Mouse (Mus musculus): ENCODE measurements around the gene Chic2. TPM values are rescaled to one million over a fixed set of nuclear protein-coding genes. Genes with fewer than 3 reads are reported as not detected.

Chic2 gene
- polyA plus RNA-seq, 1 experiment from 2014 or later = 26.9 TPM

DNA sequence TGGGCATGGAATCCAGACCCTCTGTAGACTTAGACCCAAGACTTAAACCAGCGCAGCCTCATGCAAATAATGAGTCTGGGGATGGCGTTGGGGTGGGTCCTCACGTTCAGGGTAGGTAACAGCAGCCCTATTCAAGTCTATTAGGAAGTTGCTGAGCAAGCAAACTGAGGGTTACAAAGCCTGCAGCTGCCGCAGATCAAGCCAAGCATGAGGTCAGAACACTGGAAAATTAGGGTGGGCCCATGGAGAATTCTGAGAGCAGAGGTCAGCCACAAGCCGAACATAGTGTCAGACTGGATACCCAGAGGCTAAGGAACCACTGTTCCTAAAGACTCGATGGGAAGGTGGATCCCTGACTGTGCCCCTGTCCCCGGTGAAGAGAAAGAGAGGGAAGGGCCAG is 73.2 kb downstream of the Chic2 start:
- Histone ChIP-seq H3K4me1 (replicated peaks; ENCODE audit: control insufficient read depth, insufficient read depth, low read length) (peaks cover 8% of the 10 kb centered on the region), H3K4me3 (replicated peaks; ENCODE audit: low read length) (no peak overlapping the region), H3K27me3 (replicated peaks; ENCODE audit: control insufficient read depth, insufficient read depth, low read length) (no peaks in the 10 kb centered on the region; the same call in 1 of the 2 replicates), H3K36me3 (ENCODE audit: control insufficient read depth, insufficient read depth) (no peaks in the 10 kb centered on the region), H3K9ac (replicated peaks; ENCODE audit: low read depth, low read length) (no peak overlapping the region), H3K9me3 (ENCODE audit: control insufficient read depth, low read length) (no peaks in the 10 kb centered on the region), H3K27ac (ENCODE audit: low read length) (no peak overlapping the region), H3K4me2 (ENCODE audit: low read length) (no peak overlapping the region)
- ATAC-seq = no peak
- WGBS = 79% methylated on average over 7 of the region's 7 CpGs

- Histone ChIP-seq H3K4me2 (ENCODE audit: low read length) (no peak overlapping the region), H3K27ac (ENCODE audit: low read length) (no peak overlapping the region), H3K36me3 (ENCODE audit: control insufficient read depth, insufficient read depth) (no peaks in the 10 kb centered on the region), H3K4me3 (replicated peaks; ENCODE audit: low read length) (no peak overlapping the region), H3K27me3 (replicated peaks; ENCODE audit: control insufficient read depth, insufficient read depth, low read length) (peaks cover 2% of the 10 kb centered on the region; the same call in 1 of the 2 replicates), H3K9me3 (ENCODE audit: control insufficient read depth, low read length) (no peaks in the 10 kb centered on the region), H3K9ac (replicated peaks; ENCODE audit: low read depth, low read length) (no peak overlapping the region), H3K4me1 (replicated peaks; ENCODE audit: control insufficient read depth, insufficient read depth, low read length) (peaks cover 5% of the 10 kb centered on the region)
- ATAC-seq = no peak
- WGBS = 82% methylated on average over 6 of the region's 6 CpGs
These were observed 75.2 kb downstream of the Chic2 start for GRCm38 (mm10) chr5:74969341-74969740.

GRCm38 (mm10) chr5:74967882-74968281 is 76.7 kb downstream of the Chic2 start:
- no peak overlapping the region; the same call in 1 of the 2 replicates for H3K27ac ChIP-seq (ENCODE audit: low read length)
- H3K4me1 ChIP-seq (replicated peaks; ENCODE audit: control insufficient read depth, insufficient read depth, low read length) = peaks cover 5% of the 10 kb centered on the region
- 70% methylated on average over 3 of the region's 3 CpGs for WGBS
- H3K4me2 ChIP-seq (ENCODE audit: low read length) = no peak overlapping the region
- H3K27me3 ChIP-seq (replicated peaks; ENCODE audit: control insufficient read depth, insufficient read depth, low read length) = peaks cover 7% of the 10 kb centered on the region
- no peaks in the 10 kb centered on the region for H3K9me3 ChIP-seq (ENCODE audit: control insufficient read depth, low read length)
- no peak overlapping the region for H3K4me3 ChIP-seq (replicated peaks; ENCODE audit: low read length)
- H3K9ac ChIP-seq (replicated peaks; ENCODE audit: low read depth, low read length) = no peak overlapping the region
- no peaks in the 10 kb centered on the region for H3K36me3 ChIP-seq (ENCODE audit: control insufficient read depth, insufficient read depth)
- ATAC-seq = peak; percentile 83

DNA sequence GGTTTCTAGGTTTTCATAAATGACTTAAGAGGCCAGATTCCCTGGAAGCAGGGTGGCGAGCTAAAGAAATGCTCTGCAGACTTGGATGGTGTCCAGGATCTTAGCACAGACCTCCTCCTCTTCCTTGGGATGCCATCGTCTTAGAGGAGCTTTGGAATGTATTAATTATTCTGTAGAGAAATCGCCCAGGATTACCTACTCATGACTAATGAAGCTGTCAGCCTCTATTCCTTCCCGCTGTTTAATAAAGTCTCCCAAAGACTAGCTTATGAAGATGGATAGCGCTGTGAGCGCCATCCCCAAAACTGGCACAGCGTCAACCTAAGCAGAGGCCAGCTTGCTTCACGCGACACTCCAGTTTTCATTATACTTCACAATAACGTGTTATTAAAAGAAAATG is 77.7 kb downstream of the Chic2 start:
- H3K4me1 ChIP-seq (replicated peaks; ENCODE audit: control insufficient read depth, insufficient read depth, low read length) = peaks cover 5% of the 10 kb centered on the region
- H3K36me3 ChIP-seq (ENCODE audit: control insufficient read depth, insufficient read depth) = no peaks in the 10 kb centered on the region
- 16% methylated on average over 10 of the region's 10 CpGs for WGBS
- H3K27ac ChIP-seq (ENCODE audit: low read length) = no peak overlapping the region
- no peak overlapping the region for H3K9ac ChIP-seq (replicated peaks; ENCODE audit: low read depth, low read length)
- H3K4me2 ChIP-seq (ENCODE audit: low read length) = peak overlapping the region; percentile 26; the same call in 1 of the 2 replicates
- H3K9me3 ChIP-seq (ENCODE audit: control insufficient read depth, low read length) = no peaks in the 10 kb centered on the region
- H3K4me3 ChIP-seq (replicated peaks; ENCODE audit: low read length) = no peak overlapping the region
- H3K27me3 ChIP-seq (replicated peaks; ENCODE audit: control insufficient read depth, insufficient read depth, low read length) = peaks cover 7% of the 10 kb centered on the region
- no peak for ATAC-seq

DNA sequence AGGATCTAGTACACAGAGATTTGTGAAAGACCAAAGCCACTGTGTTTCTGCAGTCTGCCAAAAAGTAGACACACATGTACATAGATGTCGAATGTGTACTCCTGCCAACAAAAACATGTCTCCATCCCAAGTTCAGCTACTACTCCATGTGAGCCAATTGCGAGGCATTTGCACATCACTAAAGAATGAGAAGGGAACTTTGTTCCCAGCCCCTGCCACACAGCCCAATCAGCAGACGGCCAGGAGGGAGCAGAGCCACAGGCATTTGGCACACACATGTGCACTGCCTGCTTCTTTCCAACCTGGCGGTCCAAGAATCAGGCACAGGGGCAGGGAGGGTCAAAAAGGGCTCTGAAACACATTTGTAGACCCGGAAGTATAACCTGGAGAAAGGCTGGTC is 81.8 kb downstream of the Chic2 start:
- H3K27me3 ChIP-seq (replicated peaks; ENCODE audit: control insufficient read depth, insufficient read depth, low read length) = peaks cover 23% of the 10 kb centered on the region
- no peak for ATAC-seq
- 67% methylated on average over 5 of the region's 5 CpGs for WGBS

DNA sequence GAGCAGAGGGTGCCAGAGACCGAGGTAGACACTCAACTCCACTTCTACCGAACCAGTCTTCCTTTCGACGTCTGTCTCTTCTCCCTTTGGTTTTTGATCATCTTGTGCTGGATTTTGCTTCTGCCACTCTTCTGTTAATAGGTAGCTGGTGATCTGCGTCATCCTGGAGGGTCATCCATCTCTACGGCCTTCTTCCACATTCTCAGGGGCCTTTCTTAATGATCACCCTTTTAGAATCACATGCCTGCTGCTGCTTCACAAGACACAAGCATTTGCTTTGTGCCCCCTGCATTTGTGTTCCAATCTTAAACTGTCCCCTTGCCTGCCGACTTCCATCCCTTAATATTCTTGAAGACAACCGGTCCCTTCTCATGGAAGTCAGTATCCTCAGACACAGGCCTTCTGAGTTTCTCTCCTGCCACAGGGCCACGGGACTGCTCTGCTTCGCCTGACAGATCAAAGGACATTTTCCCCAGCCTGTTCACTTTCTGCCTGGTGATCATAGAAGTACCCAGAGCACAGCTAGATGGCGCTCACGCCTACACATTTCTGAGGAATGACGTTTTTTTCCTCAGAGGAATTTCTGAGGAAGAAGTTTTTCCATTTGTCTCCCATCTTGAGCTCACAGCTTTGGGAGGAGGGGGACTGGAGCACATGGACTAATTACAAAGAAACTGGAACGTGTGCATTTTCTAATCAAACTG is 83.6 kb downstream of the Chic2 start:
- Histone ChIP-seq H3K9ac (replicated peaks; ENCODE audit: low read depth, low read length) (no peak overlapping the region), H3K4me1 (replicated peaks; ENCODE audit: control insufficient read depth, insufficient read depth, low read length) (peaks cover 3% of the 10 kb centered on the region; the same call in 1 of the 2 replicates), H3K4me3 (replicated peaks; ENCODE audit: low read length) (no peak overlapping the region), H3K27me3 (replicated peaks; ENCODE audit: control insufficient read depth, insufficient read depth, low read length) (peaks cover 23% of the 10 kb centered on the region), H3K4me2 (ENCODE audit: low read length) (no peak overlapping the region), H3K9me3 (ENCODE audit: control insufficient read depth, low read length) (no peaks in the 10 kb centered on the region), H3K36me3 (ENCODE audit: control insufficient read depth, insufficient read depth) (no peaks in the 10 kb centered on the region), H3K27ac (ENCODE audit: low read length) (no peak overlapping the region)
- 21% methylated on average over 14 of the region's 14 CpGs for WGBS
- peak; percentile 63 for ATAC-seq

More for the DNA sequence above, 81.8 kb downstream of the Chic2 start:
- H3K9me3 ChIP-seq (ENCODE audit: control insufficient read depth, low read length) = no peaks in the 10 kb centered on the region
- H3K9ac ChIP-seq (replicated peaks; ENCODE audit: low read depth, low read length) = no peak overlapping the region
- no peak overlapping the region for H3K4me2 ChIP-seq (ENCODE audit: low read length)
- H3K4me3 ChIP-seq (replicated peaks; ENCODE audit: low read length) = no peak overlapping the region
- H3K4me1 ChIP-seq (replicated peaks; ENCODE audit: control insufficient read depth, insufficient read depth, low read length) = peaks cover 8% of the 10 kb centered on the region
- H3K27ac ChIP-seq (ENCODE audit: low read length) = no peak overlapping the region
- H3K36me3 ChIP-seq (ENCODE audit: control insufficient read depth, insufficient read depth) = no peaks in the 10 kb centered on the region

GRCm38 (mm10) chr5:74960306-74960705 is 84.3 kb downstream of the Chic2 start:
- Histone ChIP-seq H3K9ac (replicated peaks; ENCODE audit: low read depth, low read length) (no peak overlapping the region), H3K4me1 (replicated peaks; ENCODE audit: control insufficient read depth, insufficient read depth, low read length) (peaks cover 3% of the 10 kb centered on the region; the same call in 1 of the 2 replicates), H3K36me3 (ENCODE audit: control insufficient read depth, insufficient read depth) (no peaks in the 10 kb centered on the region), H3K4me3 (replicated peaks; ENCODE audit: low read length) (no peak overlapping the region), H3K4me2 (ENCODE audit: low read length) (no peak overlapping the region), H3K27ac (ENCODE audit: low read length) (no peak overlapping the region), H3K27me3 (replicated peaks; ENCODE audit: control insufficient read depth, insufficient read depth, low read length) (peaks cover 23% of the 10 kb centered on the region), H3K9me3 (ENCODE audit: control insufficient read depth, low read length) (no peaks in the 10 kb centered on the region)
- 57% methylated on average over 9 of the region's 9 CpGs for WGBS
- ATAC-seq = no peak

- ATAC-seq = no peak
- no peak overlapping the region for H3K9ac ChIP-seq (replicated peaks; ENCODE audit: low read depth, low read length)
- no peaks in the 10 kb centered on the region for H3K36me3 ChIP-seq (ENCODE audit: control insufficient read depth, insufficient read depth)
- no peak overlapping the region for H3K4me3 ChIP-seq (replicated peaks; ENCODE audit: low read length)
- no peak overlapping the region for H3K4me2 ChIP-seq (ENCODE audit: low read length)
- peaks cover 3% of the 10 kb centered on the region; the same call in 1 of the 2 replicates for H3K4me1 ChIP-seq (replicated peaks; ENCODE audit: control insufficient read depth, insufficient read depth, low read length)
- no peaks in the 10 kb centered on the region for H3K9me3 ChIP-seq (ENCODE audit: control insufficient read depth, low read length)
- H3K27me3 ChIP-seq (replicated peaks; ENCODE audit: control insufficient read depth, insufficient read depth, low read length) = peaks cover 18% of the 10 kb centered on the region
- H3K27ac ChIP-seq (ENCODE audit: low read length) = no peak overlapping the region
- WGBS = 77% methylated on average over 10 of the region's 10 CpGs
These were observed 87.1 kb downstream of the Chic2 start for GRCm38 (mm10) chr5:74957293-74958076.

DNA sequence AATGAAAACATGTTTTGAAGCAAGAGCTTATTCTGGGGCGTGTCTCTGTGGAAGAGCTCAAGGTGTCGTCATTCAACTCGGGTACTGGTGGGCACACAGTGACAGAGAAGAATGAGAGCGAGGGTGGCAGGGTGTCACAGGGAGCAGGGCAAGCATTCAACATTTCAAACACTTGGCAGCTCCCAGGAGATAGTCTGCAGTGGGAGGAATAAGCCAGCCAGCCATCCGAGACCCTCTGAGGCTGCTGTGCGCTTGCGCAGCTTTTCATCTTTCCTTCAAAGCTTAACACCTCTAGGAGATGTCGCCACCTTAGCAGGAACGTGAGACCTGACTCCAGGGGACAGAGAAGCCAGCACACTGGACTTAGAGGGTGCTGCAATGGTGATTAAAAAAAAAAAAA is 88.2 kb downstream of the Chic2 start:
- Histone ChIP-seq H3K36me3 (ENCODE audit: control insufficient read depth, insufficient read depth) (no peaks in the 10 kb centered on the region), H3K9ac (replicated peaks; ENCODE audit: low read depth, low read length) (no peak overlapping the region), H3K4me3 (replicated peaks; ENCODE audit: low read length) (no peak overlapping the region), H3K27me3 (replicated peaks; ENCODE audit: control insufficient read depth, insufficient read depth, low read length) (peaks cover 16% of the 10 kb centered on the region), H3K4me2 (ENCODE audit: low read length) (no peak overlapping the region), H3K27ac (ENCODE audit: low read length) (no peak overlapping the region), H3K9me3 (ENCODE audit: control insufficient read depth, low read length) (no peaks in the 10 kb centered on the region), H3K4me1 (replicated peaks; ENCODE audit: control insufficient read depth, insufficient read depth, low read length) (0 out of 2 replicates have a peak, but pooled peaks cover 1% of the 10 kb centered on the region)
- WGBS = 46% methylated on average over 9 of the region's 9 CpGs
- ATAC-seq = no peak
